Mouse (Mus musculus): Measurements from ENCODE around the gene 4833427G06Rik. TPM values are rescaled to one million over a fixed set of nuclear protein-coding genes. Genes with fewer than 3 reads are reported as not detected.

4833427G06Rik gene
- total RNA-seq, 1 experiment from 2014 or later = not detected

DNA sequence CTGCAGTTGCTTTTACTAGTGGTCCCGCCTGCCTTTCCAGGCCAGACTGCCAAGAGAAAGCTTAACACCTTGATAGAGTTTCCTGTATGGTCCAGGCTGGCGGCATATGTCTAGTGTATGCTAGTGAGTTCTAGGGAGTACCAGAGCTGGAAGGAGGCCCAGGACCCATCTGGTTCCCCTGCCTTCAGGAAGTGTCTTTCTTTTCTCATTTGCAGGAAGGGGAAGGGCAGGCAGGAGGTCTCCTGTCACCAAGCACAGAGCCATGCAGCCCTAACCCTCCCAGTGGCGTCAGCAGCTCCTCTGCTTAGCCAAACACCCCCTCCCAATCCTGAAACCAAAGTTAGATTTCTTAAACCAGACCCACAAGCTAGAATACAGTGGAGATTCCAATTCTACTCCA lies 26.1 kb downstream of the 4833427G06Rik start:
- ATAC-seq (replicated peaks; ENCODE audit: low read depth, poor library complexity, severe bottlenecking) = peak; percentile 39

DNA sequence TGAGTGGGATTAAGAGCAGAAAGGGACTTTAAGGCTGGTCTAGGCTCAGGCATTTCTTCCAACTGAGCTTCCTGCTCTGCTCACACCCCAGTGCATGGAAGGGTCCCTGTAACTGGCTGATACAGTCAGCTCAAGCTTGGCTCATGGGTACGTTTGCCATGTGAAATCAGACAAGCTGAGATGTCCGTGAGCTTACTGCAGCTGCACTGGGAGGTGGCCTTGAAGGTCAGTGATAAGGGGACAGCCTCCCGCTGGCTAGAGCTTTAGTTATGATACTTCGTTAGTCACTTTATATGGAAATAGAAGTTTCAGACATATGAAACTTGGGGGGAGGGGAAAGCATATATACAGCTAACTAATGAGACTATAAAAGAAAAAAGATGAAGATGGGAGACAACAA lies 31.1 kb downstream of the 4833427G06Rik start:
- no peak for ATAC-seq (replicated peaks; ENCODE audit: low read depth, poor library complexity, severe bottlenecking)

DNA sequence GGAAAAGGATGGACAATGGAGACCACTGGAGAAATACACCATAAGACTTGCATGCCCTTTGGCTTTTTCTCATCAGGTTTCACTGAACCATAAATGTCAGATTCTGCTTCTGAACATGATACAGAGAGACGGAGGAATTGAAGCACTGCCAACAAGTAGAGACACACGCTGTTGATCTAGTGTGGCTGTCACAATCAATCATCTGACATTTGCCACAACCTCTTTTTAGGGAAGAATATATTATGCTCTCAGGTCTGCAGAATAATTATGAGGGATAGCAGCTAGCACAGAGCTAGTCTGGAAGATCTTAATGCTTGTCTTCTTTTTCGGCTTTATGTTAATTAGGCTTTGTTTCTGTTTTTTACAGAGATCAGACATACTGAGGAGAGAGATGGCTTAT lies 33.7 kb downstream of the 4833427G06Rik start:
- ATAC-seq (replicated peaks; ENCODE audit: low read depth, poor library complexity, severe bottlenecking) = no peak

DNA sequence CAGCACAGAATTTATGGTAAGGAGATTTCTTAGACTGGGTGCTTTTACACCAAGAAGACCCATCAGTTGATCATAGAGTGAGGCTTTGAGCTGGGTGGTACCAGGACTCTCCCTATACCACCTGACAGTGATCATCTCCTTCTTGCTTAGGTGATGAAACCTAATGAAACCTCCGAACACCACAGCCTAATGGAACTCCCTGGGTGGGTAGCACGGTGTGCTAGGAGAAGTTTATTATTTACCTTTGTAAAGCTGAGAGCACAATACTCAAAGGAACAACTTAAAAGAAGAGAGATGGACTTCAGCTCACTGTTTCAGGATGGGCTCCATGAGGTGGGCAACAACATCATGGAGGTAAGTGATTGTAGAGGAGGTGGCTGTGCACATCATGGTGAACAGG lies 41.3 kb downstream of the 4833427G06Rik start, which contains the start of gene Btg4:
Gene Btg4, plus strand, starts transcription at position 301 of the 400 bp plus-strand sequence.
- no peak for ATAC-seq (replicated peaks; ENCODE audit: low read depth, poor library complexity, severe bottlenecking)

DNA sequence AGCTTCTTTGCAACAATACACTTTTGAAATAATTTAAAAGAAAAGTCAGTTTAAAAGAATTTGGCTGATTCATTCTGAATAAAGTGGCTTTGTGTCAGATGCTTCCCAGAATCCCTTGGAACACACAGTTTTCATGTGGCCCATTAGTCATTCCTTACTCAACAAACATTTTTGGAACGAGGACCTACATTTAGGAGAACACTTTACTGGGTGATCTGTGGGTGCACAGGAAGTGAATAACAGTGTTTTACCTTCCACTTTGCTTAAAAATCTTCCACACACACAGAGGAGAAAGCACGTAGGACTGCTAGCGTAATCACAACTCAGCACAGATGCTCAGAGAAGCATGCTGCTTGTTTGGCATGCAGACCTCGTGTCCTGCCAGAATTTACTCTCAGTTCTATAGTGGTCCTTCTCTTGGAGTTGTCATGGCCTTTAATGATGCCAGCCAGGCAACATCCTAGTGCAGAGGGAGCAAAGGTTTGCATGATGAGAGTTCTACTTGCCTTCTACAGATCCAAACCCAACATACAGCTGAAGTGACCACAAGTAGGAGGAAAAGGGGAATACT lies 42.8 kb downstream of the 4833427G06Rik start:
- no peak for ATAC-seq (replicated peaks; ENCODE audit: low read depth, poor library complexity, severe bottlenecking)

DNA sequence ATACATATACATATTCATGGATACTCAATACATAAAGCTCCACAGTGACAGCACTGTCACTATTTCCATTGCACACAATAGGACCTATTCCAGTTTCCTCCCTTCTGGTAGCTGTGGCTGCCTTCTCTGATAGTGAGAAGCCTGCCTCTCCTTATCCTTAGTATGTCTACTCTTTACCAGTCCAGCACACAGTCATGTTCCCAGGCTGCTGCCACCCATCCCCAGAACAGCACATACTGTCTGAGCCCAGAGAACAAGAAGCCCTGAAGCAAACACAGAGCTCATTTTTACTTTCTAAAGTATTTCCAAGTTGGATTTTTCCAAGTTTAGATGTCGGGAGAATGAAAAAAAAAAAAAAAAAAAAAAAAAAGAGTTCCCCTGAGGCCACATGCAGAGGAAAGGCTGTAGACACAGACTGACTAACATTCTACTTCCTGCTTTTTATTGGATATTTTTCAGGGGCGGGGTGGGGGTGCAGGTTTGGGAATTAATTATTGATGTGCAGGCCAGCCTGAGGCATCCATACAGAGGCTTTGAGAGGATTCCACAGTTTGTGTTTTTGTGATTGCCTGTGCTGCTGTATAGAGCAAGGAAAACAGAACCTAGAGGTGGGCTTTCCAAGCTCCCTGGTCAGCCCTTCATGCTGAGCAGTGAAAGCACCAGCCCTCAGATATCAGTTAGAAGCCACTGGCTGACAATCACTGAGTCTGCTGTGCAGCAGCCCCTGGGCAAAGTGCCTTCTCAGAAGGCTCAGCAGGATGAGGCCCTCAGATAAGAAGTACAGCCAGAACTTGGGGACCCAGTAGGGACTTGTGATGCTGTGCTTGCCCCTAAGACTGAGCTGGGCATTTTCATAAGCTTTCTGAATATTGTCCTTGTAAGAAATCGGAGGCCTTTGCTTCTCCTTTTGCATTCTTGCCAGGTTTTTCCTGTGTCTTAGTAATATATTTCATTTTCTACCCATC lies 45.2 kb downstream of the 4833427G06Rik start:
- peak; percentile 89 for ATAC-seq (replicated peaks; ENCODE audit: low read depth, poor library complexity, severe bottlenecking)

DNA sequence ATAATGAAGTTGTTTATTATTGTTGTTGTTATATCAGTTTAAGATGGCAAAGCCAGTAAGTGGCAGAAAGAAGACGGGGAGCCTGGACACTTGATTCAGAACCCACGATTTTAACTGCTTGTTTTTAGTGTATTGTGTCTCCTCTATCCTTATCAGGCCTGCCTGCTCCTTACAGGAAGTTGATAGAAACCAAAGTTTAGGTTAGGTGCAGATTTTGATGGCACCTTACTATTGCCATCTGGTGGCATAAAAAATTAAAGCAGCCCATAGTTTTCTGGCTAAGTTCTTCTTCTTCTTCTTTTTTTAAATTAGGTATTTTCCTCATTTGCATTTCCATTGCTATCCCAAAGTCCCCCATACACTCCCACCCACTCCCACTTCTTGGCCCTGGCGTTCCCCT lies 49.7 kb downstream of the 4833427G06Rik start:
- ATAC-seq (replicated peaks; ENCODE audit: low read depth, poor library complexity, severe bottlenecking) = peak; percentile 77

DNA sequence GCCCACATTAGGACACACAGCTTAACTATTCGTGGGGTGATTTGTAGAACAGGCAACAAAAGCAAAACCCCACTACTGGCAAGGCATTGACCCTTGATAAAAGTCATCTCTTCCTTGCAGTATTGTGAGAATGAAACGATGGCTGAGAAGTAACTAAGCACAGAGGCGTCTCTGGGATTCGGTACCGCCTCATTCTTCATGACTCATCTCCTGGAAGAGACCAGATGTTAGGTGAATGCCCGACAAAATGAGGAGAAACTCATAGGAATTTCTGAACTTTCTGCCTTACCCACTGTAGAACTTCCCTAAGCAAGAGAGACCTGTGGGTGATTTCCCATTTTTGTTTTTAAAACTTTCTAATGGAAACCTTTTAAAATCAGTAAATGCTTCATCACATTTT lies 59.7 kb downstream of the 4833427G06Rik start:
- no peak for ATAC-seq (replicated peaks; ENCODE audit: low read depth, poor library complexity, severe bottlenecking)

DNA sequence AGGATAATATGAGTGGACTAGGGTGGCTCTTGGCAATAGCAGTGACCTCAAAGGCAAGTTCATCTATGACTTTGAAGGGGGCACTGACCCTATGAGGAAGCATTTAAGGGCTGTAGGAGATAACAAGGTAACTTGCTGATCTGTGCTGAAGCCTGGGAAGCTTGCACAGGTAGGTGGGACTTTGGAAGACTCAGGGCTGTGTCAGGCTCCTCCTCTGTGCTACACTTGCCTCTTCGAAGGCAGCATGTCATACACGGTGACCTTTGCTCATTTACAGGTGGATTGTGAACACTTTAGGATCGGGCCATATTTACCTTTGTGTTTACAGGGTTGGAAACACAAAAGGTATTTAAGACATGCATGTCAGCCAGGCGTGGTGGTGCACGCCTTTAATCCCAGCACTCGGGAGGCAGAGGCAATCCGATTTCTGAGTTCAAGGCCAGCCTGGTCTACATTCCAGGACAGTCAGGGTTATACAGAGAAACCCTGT lies 60.3 kb downstream of the 4833427G06Rik start:
- no peak for ATAC-seq (replicated peaks; ENCODE audit: low read depth, poor library complexity, severe bottlenecking)

DNA sequence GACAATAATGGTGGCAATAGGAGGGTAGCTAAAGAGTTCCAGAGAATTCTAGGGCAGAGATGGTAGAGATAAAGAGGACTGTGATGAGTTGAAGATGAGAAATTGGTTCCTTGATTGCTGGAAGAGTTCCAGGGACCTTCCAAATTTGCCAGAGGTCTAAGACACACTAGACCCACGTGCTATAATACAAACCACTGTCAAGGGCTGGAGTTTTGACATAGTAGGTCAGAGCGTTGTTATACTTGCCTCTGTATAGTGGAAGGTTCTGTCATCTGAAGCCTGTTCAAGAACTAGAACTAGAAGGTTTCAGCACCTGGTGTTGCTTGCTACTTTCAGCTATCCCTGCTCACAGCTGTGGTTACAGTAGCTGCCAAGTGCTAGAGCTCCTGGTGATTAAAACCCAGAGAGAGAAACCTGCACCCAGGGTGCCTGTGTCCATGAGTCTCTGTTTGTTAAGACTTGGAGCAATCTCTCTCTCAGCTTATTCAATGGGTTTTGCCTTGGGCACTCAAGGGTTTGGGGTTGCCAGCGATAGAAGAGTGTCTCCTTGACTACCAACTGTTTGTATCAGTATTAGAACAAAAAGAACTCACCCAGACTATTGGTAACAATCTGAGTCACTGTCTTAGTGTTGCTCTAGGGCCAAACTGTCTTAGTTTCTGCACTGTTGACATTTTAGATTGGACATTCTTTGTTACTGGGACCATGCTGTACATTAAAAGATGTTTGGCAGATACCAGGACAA lies 68.9 kb downstream of the 4833427G06Rik start:
- no peak for ATAC-seq (replicated peaks; ENCODE audit: low read depth, poor library complexity, severe bottlenecking)

DNA sequence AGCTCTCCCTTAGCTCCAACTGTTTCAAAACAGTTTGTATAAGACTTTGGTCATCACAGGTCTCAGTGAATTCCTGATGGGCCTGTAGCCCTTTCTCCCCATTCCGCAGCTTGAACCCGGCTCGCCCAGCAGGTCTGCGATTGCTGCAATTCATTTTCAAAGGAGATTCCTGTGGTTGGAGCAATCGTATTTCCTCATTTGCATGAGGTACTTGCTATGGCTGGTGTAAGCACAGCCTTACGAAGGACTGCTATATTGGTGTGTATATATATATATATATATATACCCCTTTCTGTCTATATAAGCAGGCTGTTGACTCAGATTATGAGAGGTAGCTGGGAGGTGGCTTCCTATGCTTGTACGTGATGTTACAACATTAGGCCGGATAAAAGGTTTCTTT lies 69.6 kb downstream of the 4833427G06Rik start:
- 0 out of 2 replicates have a peak, but pooled peaks have one; percentile 31 for ATAC-seq (replicated peaks; ENCODE audit: low read depth, poor library complexity, severe bottlenecking)

DNA sequence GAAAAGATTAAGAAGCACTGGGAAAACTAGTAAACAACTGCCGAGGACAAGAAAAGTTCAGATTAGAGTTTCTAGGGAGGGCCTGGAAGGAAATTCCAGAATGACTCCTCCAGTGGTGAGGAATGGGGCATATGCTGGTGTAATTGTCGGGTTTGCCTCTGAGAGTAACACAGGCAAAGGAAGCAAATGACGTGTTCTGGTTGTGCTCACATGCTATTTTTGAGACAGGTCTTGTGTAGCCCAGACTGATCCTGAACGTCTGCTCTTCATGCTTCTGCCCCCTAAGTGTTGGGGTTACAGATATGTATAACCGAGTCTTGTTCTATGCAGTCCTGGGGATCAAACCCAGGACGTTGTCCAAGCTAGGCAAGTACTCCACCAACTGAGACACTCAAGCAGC lies 70.3 kb downstream of the 4833427G06Rik start:
- ATAC-seq (replicated peaks; ENCODE audit: low read depth, poor library complexity, severe bottlenecking) = no peak

Other genes with a start within 250 kb of the 4833427G06Rik start
- gene Sik2, start 93.0 kb downstream of the 4833427G06Rik start, total RNA-seq (2017) = 15.7 and 22.1 TPM in 2 replicates
- gene Btg4, start 41.2 kb downstream of the 4833427G06Rik start, total RNA-seq (2017) = not detected in 2 replicates
- gene Layn, start 25.0 kb downstream of the 4833427G06Rik start, total RNA-seq (2017) = 12.2 and 18.3 TPM in 2 replicates
- gene Gm32742, start 63.4 kb upstream of the 4833427G06Rik start, total RNA-seq (2017) = 0.05 and 0.18 TPM in 2 replicates
- not detected in 2 replicates for gene Pou2af1, start 111.6 kb upstream of the 4833427G06Rik start, total RNA-seq (2017)
- gene Colca2, start 176.5 kb upstream of the 4833427G06Rik start, total RNA-seq (2017) = 2.1 TPM in 1 of 2 replicates, not detected in the other
- not detected in 2 replicates for gene 1810046K07Rik, start 226.8 kb upstream of the 4833427G06Rik start, total RNA-seq (2017)

Measured in common myeloid progenitor, adult 5-6 weeks (primary cell).